Mouse (Mus musculus) left cerebral cortex, postnatal 14 days (tissue): ENCODE measurements around the gene Aaas. TPM values are rescaled to one million over a fixed set of nuclear protein-coding genes. Genes with fewer than 3 reads are reported as not detected.

Source experiments
- DNase-seq, 2 experiments: peaks; one replicate each; pipeline ENCODE4 v3.0.0; 2021 to 2022; ENCODE audit warnings: low spot score in 2 of 2, mixed read lengths in 1 of 2
- intact Hi-C: fragments of 180-260 bp; cut with DNase I; formaldehyde crosslinking; loops from one replicate; pipeline ENCODE4 v1.15.1; 2025
- total RNA-seq, 2 experiments: library from RNA; stranded (reverse); gene quantifications; 2 replicates each; pipeline ENCODE4 v1.2.3; 2021

The Aaas gene
- total RNA-seq, 2 experiments from 2014 or later, result 17.5 to 18.8 TPM

DNA sequence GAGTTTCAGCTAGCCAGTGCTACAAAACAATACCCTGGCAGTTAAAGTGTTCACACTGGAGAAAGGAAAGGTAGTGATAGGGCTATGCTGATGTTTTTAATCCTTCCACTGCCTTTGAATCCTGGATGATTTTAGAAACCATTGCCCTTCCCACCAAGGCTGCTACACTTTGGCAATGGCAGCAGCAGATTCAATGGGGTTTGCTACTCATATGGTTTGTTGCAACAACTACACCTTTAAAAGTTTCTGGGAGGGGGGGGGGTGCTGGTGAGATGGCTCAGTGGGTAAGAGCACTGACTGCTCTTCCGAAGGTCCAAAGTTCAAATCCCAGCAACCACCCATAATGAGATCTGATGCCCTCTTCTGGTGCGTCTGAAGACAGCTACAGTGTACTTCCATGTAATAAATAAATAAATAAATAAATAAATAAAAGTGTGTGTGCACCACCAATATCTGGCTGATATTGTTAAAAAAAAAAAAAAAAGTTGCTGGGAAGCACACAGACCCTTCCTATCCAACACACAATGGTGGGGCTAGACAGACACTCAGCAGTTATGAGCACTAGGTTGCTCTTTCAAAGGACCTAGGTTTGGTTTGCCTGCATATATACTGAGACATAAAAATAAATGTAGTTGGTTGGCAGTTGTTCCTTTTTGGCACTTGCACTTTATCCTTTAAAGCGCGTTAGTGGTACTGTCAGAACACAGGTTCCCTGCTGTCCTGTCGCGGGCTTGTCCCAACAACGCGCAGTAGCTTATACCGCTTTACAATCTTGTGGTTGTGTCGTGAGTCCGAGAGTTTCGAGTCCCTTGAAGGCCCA is 25.7 kb downstream of the Aaas start:
- intact Hi-C loops, result loop anchor here (5.0 kb wide), 1 partner anchor 38 kb away; no protein-coding TSS in a partner anchor
- DNase-seq, result no peak

GRCm38 (mm10) chr15:102316263-102316662 is 34.3 kb downstream of the Aaas start:
- intact Hi-C loops, result no loop called here

GRCm38 (mm10) chr15:102315292-102315691 is 35.3 kb downstream of the Aaas start:
- intact Hi-C loops, result no loop called here
- peak; percentile 11 to 30 for DNase-seq

More at GRCm38 (mm10) chr15:102316263-102316662, 34.3 kb downstream of the Aaas start:
- DNase-seq, result peak; percentile 59 to 75

- DNase-seq, result no peak
- intact Hi-C loops, result no loop called here
Measured at GRCm38 (mm10) chr15:102311489-102311888, 39.1 kb downstream of the Aaas start.

GRCm38 (mm10) chr15:102310074-102310845 is 40.3 kb downstream of the Aaas start:
- intact Hi-C loops, result no loop called here
- DNase-seq, result no peak

DNA sequence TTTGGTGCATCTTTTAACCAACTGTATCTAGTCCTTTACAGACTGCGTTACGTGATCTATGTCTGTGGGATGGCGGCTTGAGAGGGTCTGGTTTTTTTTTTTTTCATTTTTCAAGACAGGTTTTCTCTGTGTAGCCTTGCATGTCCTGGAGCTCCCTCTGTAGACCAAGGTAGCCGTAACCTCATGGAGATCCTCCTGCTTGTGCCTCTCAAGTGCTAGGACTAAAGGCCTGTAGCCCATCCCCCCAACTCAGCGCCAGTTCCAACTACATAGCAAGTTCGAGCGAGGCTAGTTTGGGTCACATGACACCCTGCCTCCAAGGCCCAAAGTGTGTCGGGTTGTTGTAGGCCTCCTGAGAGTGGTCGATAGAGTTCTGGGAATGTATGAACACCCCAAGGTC is 41.9 kb downstream of the Aaas start:
- no peak for DNase-seq
- intact Hi-C loops, result no loop called here

GRCm38 (mm10) chr15:102302542-102302941 is 48.0 kb downstream of the Aaas start:
- intact Hi-C loops, result no loop called here
- no peak for DNase-seq

DNA sequence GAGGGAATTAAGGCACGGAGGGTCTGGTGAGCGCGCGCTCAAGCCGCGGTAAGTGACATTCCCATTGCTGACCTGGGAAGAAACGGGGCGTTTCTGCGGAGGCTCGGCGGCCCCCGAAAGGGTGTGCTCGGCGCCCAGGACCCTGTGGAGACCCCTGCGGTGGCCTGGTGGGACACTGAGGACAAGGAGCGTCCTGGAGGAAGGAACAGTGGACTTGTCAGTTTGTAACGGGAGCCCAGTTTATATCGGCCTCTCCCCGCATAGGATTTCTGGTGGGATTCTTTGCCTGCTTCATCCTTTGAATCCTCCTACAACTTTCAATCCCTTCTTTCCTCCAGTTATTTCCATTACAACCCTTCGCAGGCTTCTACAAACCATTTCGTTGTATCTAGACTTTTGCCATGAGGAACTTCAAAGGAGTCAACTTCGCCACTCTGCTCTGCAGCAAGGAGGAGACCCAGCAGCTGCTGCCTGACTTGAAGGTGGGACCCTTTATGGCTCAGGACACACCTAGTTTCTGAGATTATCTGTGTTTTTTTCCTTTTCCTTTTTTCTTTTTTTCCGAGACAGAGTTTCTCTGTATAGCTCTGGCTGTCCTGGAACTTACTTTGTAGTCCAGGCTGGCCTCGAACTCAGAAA is 54.1 kb downstream of the Aaas start:
- no peak for DNase-seq
- intact Hi-C loops, result no loop called here

GRCm38 (mm10) chr15:102295633-102296367 is 54.8 kb downstream of the Aaas start, which contains the start of gene Espl1:
Gene Espl1 (plus strand): TSS chr15:102296266.
- peak; percentile 95 for DNase-seq
- intact Hi-C loops, result no loop called here

Other genes starting within 250 kb of the Aaas start
- gene Spryd3, start 214.5 kb downstream of the Aaas start, total RNA-seq, result 100 to 1,000 TPM; 143 to 152 TPM
- gene Igfbp6, start 206.4 kb downstream of the Aaas start, total RNA-seq, result 10 to 100 TPM; 11.9 to 13.5 TPM
- gene Soat2, start 200.2 kb downstream of the Aaas start, total RNA-seq, result not detected
- gene Zfp740, start 147.5 kb downstream of the Aaas start, total RNA-seq, result 10 to 100 TPM; 55.2 to 61.6 TPM
- 10 to 100 TPM; 29.7 to 30.4 TPM for gene Csad, start 146.0 kb downstream of the Aaas start, total RNA-seq
- 1 to 10 TPM in 1 of 2 experiments, under 1 TPM in 1; 0.99 to 1.2 TPM for gene Itgb7, start 118.8 kb downstream of the Aaas start, total RNA-seq
- 1 to 10 TPM; 8.3 to 9.4 TPM for gene Rarg, start 93.3 kb downstream of the Aaas start, total RNA-seq
- gene Gm9918, start 80.2 kb downstream of the Aaas start, total RNA-seq, result not detected
- gene Mfsd5, start 71.3 kb downstream of the Aaas start, total RNA-seq, result 10 to 100 TPM; 36.8 to 40.6 TPM
- gene Espl1, start 54.5 kb downstream of the Aaas start, total RNA-seq, result 1 to 10 TPM; 1.8 to 2.3 TPM
- gene Pfdn5, start 24.7 kb downstream of the Aaas start, total RNA-seq, result 100 to 1,000 TPM; 313 to 315 TPM
- gene Myg1, start 19.1 kb downstream of the Aaas start, total RNA-seq, result 10 to 100 TPM; 48.2 to 51.4 TPM
- under 1 TPM; 0.26 to 0.53 TPM for gene Sp7, start 16.4 kb upstream of the Aaas start, total RNA-seq
- 10 to 100 TPM; 23.2 to 24.5 TPM for gene Sp1, start 55.4 kb upstream of the Aaas start, total RNA-seq
- under 1 TPM; 0.51 to 0.75 TPM for gene Amhr2, start 94.6 kb upstream of the Aaas start, total RNA-seq
- gene Prr13, start 108.3 kb upstream of the Aaas start, total RNA-seq, result 10 to 100 TPM; 22.3 to 24.8 TPM
- gene Pcbp2, start 119.8 kb upstream of the Aaas start, total RNA-seq, result 100 to 1,000 TPM; 436 to 453 TPM
- gene Gm10337, start 153.0 kb upstream of the Aaas start, total RNA-seq, result not detected
- 10 to 100 TPM; 93.7 to 94.0 TPM for gene Map3k12, start 166.3 kb upstream of the Aaas start, total RNA-seq
- 10 to 100 TPM; 32.4 to 34.2 TPM for gene Tarbp2, start 167.4 kb upstream of the Aaas start, total RNA-seq
- 1 to 10 TPM; 1.6 to 3.7 TPM for gene Npff, start 174.2 kb upstream of the Aaas start, total RNA-seq